Mouse (Mus musculus) CH12.LX (cell line): ENCODE measurements around the gene Tnfrsf22. TPM values are rescaled to one million over a fixed set of nuclear protein-coding genes. Genes with fewer than 3 reads are reported as not detected.
"Not testable (repeated sequence)": the region's sequence is repeated elsewhere in the genome, so short reads cannot be mapped to it uniquely, and the experiment has no call there.

Experiments
- DNase-seq: peaks from one replicate; pipeline ENCODE4 v3.0.0-alpha.2; 2013; ENCODE audit errors: extremely low read depth
- H3K27ac ChIP-seq: 2 replicates; pipeline ENCODE4 v1.5.1; 2012; ENCODE audit warnings: low read depth, mild to moderate bottlenecking, control low read depth, moderate library complexity; ENCODE audit not compliant: insufficient read depth
- H3K27me3 ChIP-seq: replicated peaks from 2 replicates; pipeline ENCODE3; 2012; ENCODE audit warnings: inconsistent platforms
- H3K36me3 ChIP-seq, 2 experiments: replicated peaks in 1 of 2; 2 replicates each; pipeline versions ENCODE3 to v1.6.1; 2012; ENCODE audit warnings: inconsistent platforms in 1 of 2, low read length in 1 of 2, mild to moderate bottlenecking in 1 of 2, mixed read lengths in 1 of 2, moderate library complexity in 1 of 2; ENCODE audit not compliant: control insufficient read depth in 1 of 2, insufficient read depth in 1 of 2
- H3K4me1 ChIP-seq, 2 experiments: 2 replicates each; pipeline ENCODE4 v1.6.1; 2012; ENCODE audit warnings: inconsistent platforms in 1 of 2, moderate library complexity in 1 of 2; ENCODE audit not compliant: insufficient read depth in 2 of 2, control insufficient read depth in 1 of 2
- H3K4me2 ChIP-seq: 2 replicates; pipeline ENCODE4 v1.6.1; 2012; ENCODE audit warnings: low read depth, mild to moderate bottlenecking, control low read depth; ENCODE audit not compliant: poor library complexity, insufficient read depth, severe bottlenecking
- H3K4me3 ChIP-seq, 3 experiments: fragments of 150-350 bp in 1 of 3; sonication (generic) in 1 of 3; replicated peaks in 1 of 3; 2 replicates each; pipeline versions ENCODE3 to v1.5.1; 2011 to 2012; ENCODE audit warnings: low read depth in 2 of 3, low read length in 2 of 3, mild to moderate bottlenecking in 2 of 3, moderate library complexity in 2 of 3, control low read depth in 1 of 3, improper control_type of control experiment in 1 of 3, inconsistent platforms in 1 of 3, mixed read lengths in 1 of 3; ENCODE audit not compliant: poor library complexity in 1 of 3
- H3K79me2 ChIP-seq: replicated peaks from 2 replicates; pipeline ENCODE4 v1.6.1; 2012; ENCODE audit warnings: mild to moderate bottlenecking, moderate library complexity; ENCODE audit not compliant: control insufficient read depth, poor library complexity, insufficient read depth, severe bottlenecking; ENCODE audit errors: extremely low read depth
- H3K9ac ChIP-seq: 2 replicates; pipeline ENCODE4 v1.6.1; 2012; ENCODE audit warnings: low read depth, mild to moderate bottlenecking, control low read depth, moderate library complexity; ENCODE audit not compliant: insufficient read depth
- H3K9me3 ChIP-seq: replicated peaks from 2 replicates; pipeline ENCODE3; 2012; ENCODE audit warnings: low read length, inconsistent platforms, mixed read lengths
- BHLHE40 ChIP-seq: IDR thresholded peaks from 2 replicates; pipeline ENCODE4 v1.6.1; 2011; ENCODE audit warnings: mild to moderate bottlenecking, low read depth, low read length, improper control_type of control experiment
- E2F4 ChIP-seq: IDR thresholded peaks from 2 replicates; pipeline ENCODE4 v1.6.1; 2011; ENCODE audit warnings: low read depth, low read length, improper control_type of control experiment; ENCODE audit not compliant: insufficient replicate concordance
- ELF1 ChIP-seq: IDR thresholded peaks from 2 replicates; pipeline ENCODE4 v1.6.1; 2014; ENCODE audit warnings: low read depth, mild to moderate bottlenecking, inconsistent platforms, low read length, improper control_type of control experiment
- GABPA ChIP-seq: IDR thresholded peaks from 2 replicates; pipeline ENCODE4 v1.6.1; 2012; ENCODE audit warnings: low read depth, low read length, improper control_type of control experiment, inconsistent platforms; ENCODE audit not compliant: insufficient replicate concordance
- HCFC1 ChIP-seq: IDR thresholded peaks from 2 replicates; pipeline ENCODE4 v1.6.1; 2012; ENCODE audit warnings: low read depth, mild to moderate bottlenecking, inconsistent platforms, low read length, improper control_type of control experiment
- MXI1 ChIP-seq: IDR thresholded peaks from 2 replicates; pipeline ENCODE4 v1.6.1; 2011; ENCODE audit warnings: mild to moderate bottlenecking, low read depth, low read length, improper control_type of control experiment
- MYC ChIP-seq: IDR thresholded peaks from 2 replicates; pipeline ENCODE4 v1.6.1; 2011; ENCODE audit warnings: low read depth, mild to moderate bottlenecking, improper control_type of control experiment, low read length
- NELFE ChIP-seq: IDR thresholded peaks from 2 replicates; pipeline ENCODE4 v1.6.1; 2011; ENCODE audit warnings: low read depth, low read length, improper control_type of control experiment
- NRF1 ChIP-seq: IDR thresholded peaks from 2 replicates; pipeline ENCODE4 v1.6.1; 2014; ENCODE audit warnings: low read depth, mild to moderate bottlenecking, inconsistent platforms, low read length, improper control_type of control experiment, moderate library complexity
- TCF12 ChIP-seq: IDR thresholded peaks from 2 replicates; pipeline ENCODE4 v1.6.1; 2014; ENCODE audit warnings: low read depth, mild to moderate bottlenecking, inconsistent platforms, low read length, improper control_type of control experiment
- USF1 ChIP-seq: IDR thresholded peaks from 2 replicates; pipeline ENCODE4 v1.6.1; 2014; ENCODE audit warnings: low read depth, mild to moderate bottlenecking, inconsistent platforms, low read length, improper control_type of control experiment
- ZNF384 ChIP-seq: IDR thresholded peaks from 2 replicates; pipeline ENCODE4 v1.6.1; 2012; ENCODE audit warnings: low read depth, low read length, improper control_type of control experiment, inconsistent platforms
- dilution Hi-C: fragments of 300-500 bp; cut with MboI; formaldehyde crosslinking; loops from 2 replicates; pipeline ENCODE4 v1.14.3; 2020; ENCODE audit warnings: low sequenced_read_pairs; ENCODE audit not compliant: extremely low pct_unique_long_range_greater_than_20kb, extremely low pct_ligation_motif_present
- in situ Hi-C: fragments of 300-500 bp; cut with MboI; formaldehyde crosslinking; loops from 3 replicates; pipeline ENCODE4 v1.14.3; 2019; ENCODE audit warnings: low sequenced_read_pairs, low pct_ligation_motif_present, low pct_unique_long_range_greater_than_20kb, mixed read lengths
- polyA plus RNA-seq: library from polyadenylated mRNA; unstranded; fragments of >175 nt; gene quantifications from 2 replicates; pipeline ENCODE4 v1.2.1, GENCODE M21; 2012; ENCODE audit warnings: low read depth; ENCODE audit not compliant: insufficient read length
- total RNA-seq, 2 experiments: library from RNA; depleted of rRNA; stranded (reverse); fragments of 300-350 nt in 1 of 2; fragments of >200 nt in 1 of 2; gene quantifications; 2 replicates each; pipeline ENCODE4 v1.2.3; 2012 to 2014

Gene Tnfrsf22
- total and polyA plus RNA-seq, 3 experiments: 3.8 to 8.7 (median 5.2) TPM

- no peaks in the 10 kb centered on the region for H3K36me3 ChIP-seq
- no peak overlapping the region for H3K4me2 ChIP-seq
- no peak overlapping the region for H3K27ac ChIP-seq
- no peaks in the 10 kb centered on the region for H3K27me3 ChIP-seq
- in situ Hi-C loops: no loop called here
- H3K4me3 ChIP-seq: no peak overlapping the region
- H3K9ac ChIP-seq: no peak overlapping the region
- no peak for TF ChIP-seq USF1
- TF ChIP-seq NELFE: no peak
- TF ChIP-seq TCF12: no peak
- no peak for TF ChIP-seq NRF1
- no peak for TF ChIP-seq ELF1
- TF ChIP-seq HCFC1: no peak
- TF ChIP-seq BHLHE40: no peak
- TF ChIP-seq GABPA: no peak
- TF ChIP-seq MXI1: no peak
- TF ChIP-seq MYC: no peak
- no peak for TF ChIP-seq ZNF384
- TF ChIP-seq E2F4: no peak
- DNase-seq: no peak
- H3K9me3 ChIP-seq: no peaks in the 10 kb centered on the region
- dilution Hi-C loops: no loop called here
- no peaks in the 10 kb centered on the region for H3K79me2 ChIP-seq
- H3K4me1 ChIP-seq: peaks cover 0 to 5% of the 10 kb centered on the region in 2 experiments; a peak in 1 of 4 replicates
Measured at GRCm38 (mm10) chr7:143681566-143681965, 32.1 kb upstream of the Tnfrsf22 start.

- H3K79me2 ChIP-seq, H3K9ac ChIP-seq, dilution Hi-C loops, H3K9me3 ChIP-seq, H3K4me1 ChIP-seq, H3K36me3 ChIP-seq, DNase-seq, H3K4me3 ChIP-seq, H3K27ac ChIP-seq, H3K27me3 ChIP-seq, in situ Hi-C loops, H3K4me2 ChIP-seq: not testable (repeated sequence)
Measured at GRCm38 (mm10) chr7:143680836-143681235, 31.4 kb upstream of the Tnfrsf22 start.

GRCm38 (mm10) chr7:143679650-143680049 is 30.2 kb upstream of the Tnfrsf22 start:
- H3K9me3 ChIP-seq, H3K27ac ChIP-seq, H3K4me2 ChIP-seq, in situ Hi-C loops, H3K36me3 ChIP-seq, DNase-seq, H3K27me3 ChIP-seq, H3K4me3 ChIP-seq, dilution Hi-C loops, H3K79me2 ChIP-seq, H3K9ac ChIP-seq, H3K4me1 ChIP-seq: not testable (repeated sequence)
